ENCODE assay signal across 11 mouse cellular contexts in the genomic region with DNA sequence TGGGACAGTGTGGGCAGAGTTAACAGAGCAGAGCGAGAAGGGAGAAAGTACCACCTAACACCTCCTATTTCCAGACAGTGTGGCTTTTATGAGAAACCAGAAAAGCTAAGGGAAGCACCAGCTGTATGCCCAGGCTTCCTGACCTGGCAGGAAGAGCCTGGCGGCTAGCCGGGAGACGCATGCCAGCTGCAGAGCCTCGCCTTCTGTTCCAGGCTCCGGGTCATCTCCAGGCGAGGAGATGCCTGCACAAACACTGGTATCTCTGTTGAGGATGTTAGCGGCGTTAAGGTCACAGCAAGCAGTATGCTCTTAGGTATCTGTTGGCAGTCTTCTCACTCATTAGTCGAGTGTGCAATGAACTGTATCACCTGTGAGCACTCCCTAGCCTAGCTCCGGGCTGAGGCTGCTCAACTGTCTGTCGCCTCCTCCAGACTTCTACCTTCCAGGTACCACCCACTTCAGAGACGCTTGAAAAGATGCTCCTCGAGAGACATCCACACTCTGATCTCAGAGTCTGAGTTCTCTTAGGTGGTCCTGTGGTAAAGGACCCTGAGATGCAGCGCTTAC. TPM values are rescaled to one million over a fixed set of nuclear protein-coding genes. Genes with fewer than 3 reads are reported as not detected.
DNase-seq lines count a peak whose midpoint lies in the region; ATAC-seq and TF ChIP-seq lines count a peak whose summit lies in the region.
"Had no signal": no experiment of that assay in that cellular context is flagged by ENCODE, and none has a peak within 500 bp of the region (broad histone marks: within the 10 kb centered on the region; RNA-seq: fewer than 3 reads in every experiment).

No protein-coding gene starts in this region.

- WGBS in liver, postnatal 0 days (ENCODE audit: insufficient replicate concordance), result 71% methylated on average over 15 of the region's 15 CpGs

- no peaks in the 10 kb centered on the region for H3K27me3 ChIP-seq in liver, postnatal 0 days (ENCODE audit: insufficient read depth, low read length)
- H3K27me3 ChIP-seq: midbrain, embryonic 13.5 days had no signal

- peak; percentile 52 for DNase-seq in adrenal gland, postnatal 10 days
- no peak for DNase-seq in adrenal gland, adult (ENCODE audit: inconsistent age in 2 of 2, low spot score in 1 of 2)
- peak; percentile 60 for DNase-seq in MN1 (ENCODE audit: low spot score)
- peak; percentile 93 for DNase-seq in cerebellum, postnatal 10 days
- DNase-seq in kidney, adult 8-10 months, result peak; percentile 13 to 41
- DNase-seq in liver, postnatal 0 days, result no peak
- no peak for DNase-seq in layer of hippocampus, postnatal 36 days

- H3K4me2 ChIP-seq in liver, postnatal 0 days (ENCODE audit: low read depth, low read length), result no peak overlapping the region
- H3K4me2 ChIP-seq: midbrain, embryonic 13.5 days had no signal

- no peak overlapping the region for H3K27ac ChIP-seq in liver, postnatal 0 days (ENCODE audit: low read depth)
- H3K27ac ChIP-seq: heart, embryonic 10.5 days; midbrain, embryonic 13.5 days had no signal

- TF ChIP-seq CTCF in liver, postnatal 0 days (IDR thresholded peaks at IDR 0.05; ENCODE audit: low read depth), result no peak

- H3K4me3 ChIP-seq in liver, postnatal 0 days (ENCODE audit: low read depth, low read length), result no peak overlapping the region
- H3K4me3 ChIP-seq: heart, embryonic 10.5 days; midbrain, embryonic 13.5 days had no signal

- no peak for TF ChIP-seq EP300 in liver, postnatal 0 days (IDR thresholded peaks at IDR 0.05; ENCODE audit: low read depth)

- peaks cover 7% of the 10 kb centered on the region for H3K4me1 ChIP-seq in liver, postnatal 0 days (ENCODE audit: insufficient read depth)
- H3K4me1 ChIP-seq: midbrain, embryonic 13.5 days had no signal

- no peak overlapping the region for H3K9ac ChIP-seq in liver, postnatal 0 days (replicated peaks)
- H3K9ac ChIP-seq: midbrain, embryonic 13.5 days had no signal

- H3K36me3 ChIP-seq in liver, postnatal 0 days (replicated peaks; ENCODE audit: insufficient read depth, low read length), result no peaks in the 10 kb centered on the region
- H3K36me3 ChIP-seq: heart, embryonic 10.5 days; midbrain, embryonic 13.5 days had no signal

- ATAC-seq in liver, postnatal 0 days, result no peak
- no peak for ATAC-seq in granulocyte monocyte progenitor cell, adult 5-6 weeks (replicated peaks; ENCODE audit: poor library complexity, severe bottlenecking)
- ATAC-seq: midbrain, embryonic 13.5 days had no signal

- H3K9me3 ChIP-seq in liver, postnatal 0 days (ENCODE audit: low read length), result no peaks in the 10 kb centered on the region
- H3K9me3 ChIP-seq: heart, embryonic 10.5 days; midbrain, embryonic 13.5 days had no signal

RNA-seq across cellular contexts. Expression of a gene that starts 27.7 kb away (rescaled TPM):
- 100 to 1,000 TPM in 1 of 2 experiments, 10 to 100 TPM in 1; 57.5 to 102 TPM for total RNA-seq in adrenal gland, postnatal 10 days (2021)
- 589 and 592 TPM in 2 replicates for polyA plus RNA-seq in liver, postnatal 0 days (2015; fragmentation: Nextera tagmentation; extraction: Ambion mirVana)
- 12.9 and 20.7 TPM in 2 replicates for total RNA-seq in granulocyte monocyte progenitor cell, adult 5-6 weeks (2014; fragmentation: Nextera tagmentation)
- 3.7 and 14.6 TPM in 2 replicates for total RNA-seq in granulocyte monocyte progenitor cell, adult 5-6 weeks (2017)
- 1 to 10 TPM; 4.6 to 5.6 TPM for total RNA-seq in layer of hippocampus, postnatal 36 days (2021)
- total RNA-seq: neutrophil, adult 5-6 weeks had no signal

RNA-seq across cellular contexts. Expression of a gene that starts 30.8 kb away (rescaled TPM):
- total RNA-seq in adrenal gland, postnatal 10 days (2021), result 10 to 100 TPM; 34.8 to 53.0 TPM
- 3.8 and 4.4 TPM in 2 replicates for polyA plus RNA-seq in liver, postnatal 0 days (2015; fragmentation: Nextera tagmentation; extraction: Ambion mirVana)
- 37.5 and 52.4 TPM in 2 replicates for total RNA-seq in granulocyte monocyte progenitor cell, adult 5-6 weeks (2014; fragmentation: Nextera tagmentation)
- total RNA-seq in granulocyte monocyte progenitor cell, adult 5-6 weeks (2017), result 11.0 and 13.3 TPM in 2 replicates
- 10 to 100 TPM; 67.9 to 76.3 TPM for total RNA-seq in layer of hippocampus, postnatal 36 days (2021)

Comparison
In these comparisons a context has a peak if more than half of its experiments do, and no peak if none do; other contexts are left out.
1. DNase-seq: peak in adrenal gland, postnatal 10 days (single experiment), MN1 (single experiment), cerebellum, postnatal 10 days (2 of 2) and kidney, adult 8-10 months (2 of 2); none in adrenal gland, adult (0 of 2), liver, postnatal 0 days (single experiment) and layer of hippocampus, postnatal 36 days (0 of 2).